Mouse (Mus musculus) heart, embryonic 12.5 days (tissue): ENCODE measurements around the gene Il12rb1. TPM values are rescaled to one million over a fixed set of nuclear protein-coding genes. Genes with fewer than 3 reads are reported as not detected.

Source experiments
- ATAC-seq: fragments of 200-750 bp; cut with Nextera tagmentation; 2 replicates; pipeline ENCODE4 v1.8.0; 2017; ENCODE audit warnings: moderate TSS enrichment, moderate library complexity; ENCODE audit not compliant: insufficient number of reproducible peaks, low FRiP score
- H3K27ac ChIP-seq: fragments of 300-500 bp; sonication (generic); 2 replicates; pipeline ENCODE4 v1.5.1; 2016; ENCODE audit warnings: mild to moderate bottlenecking, moderate library complexity; ENCODE audit not compliant: poor library complexity, severe bottlenecking
- H3K27me3 ChIP-seq: fragments of 300-500 bp; sonication (generic); replicated peaks from 2 replicates; pipeline ENCODE4 v1.6.1; 2016; ENCODE audit warnings: mild to moderate bottlenecking, moderate library complexity
- H3K36me3 ChIP-seq: fragments of 300-500 bp; sonication (generic); 2 replicates; pipeline ENCODE4 v1.6.1; 2016; ENCODE audit warnings: mild to moderate bottlenecking, moderate library complexity
- H3K4me1 ChIP-seq: fragments of 300-500 bp; sonication (generic); replicated peaks from 2 replicates; pipeline ENCODE4 v1.6.1; 2016; ENCODE audit warnings: mild to moderate bottlenecking
- H3K4me2 ChIP-seq: fragments of 300-500 bp; sonication (generic); 2 replicates; pipeline ENCODE4 v1.6.1; 2016; ENCODE audit warnings: mild to moderate bottlenecking, moderate library complexity
- H3K4me3 ChIP-seq: fragments of 300-500 bp; sonication (generic); 2 replicates; pipeline ENCODE4 v1.5.1; 2016; ENCODE audit warnings: mild to moderate bottlenecking
- H3K9ac ChIP-seq: fragments of 300-500 bp; sonication (generic); 2 replicates; pipeline ENCODE4 v1.6.1; 2016; ENCODE audit warnings: mild to moderate bottlenecking, moderate library complexity
- H3K9me3 ChIP-seq: fragments of 300-500 bp; sonication (generic); replicated peaks from 2 replicates; pipeline ENCODE4 v1.6.1; 2016; ENCODE audit warnings: mild to moderate bottlenecking, moderate library complexity
- WGBS: fragments of 180-500 bp; shearing (Covaris S2); methylation state at CpG from one replicate; pipeline ENCODE4 v1.1.7; 2016; 5-methylcytosine and 5-hydroxymethylcytosine counted together
- polyA plus RNA-seq: library from polyadenylated mRNA; unstranded; fragments of >200 nt; fragmentation: Nextera tagmentation; extraction: Ambion mirVana; gene quantifications from 2 replicates; pipeline ENCODE4 v1.2.1, GENCODE M21; 2016

The Il12rb1 gene
- polyA plus RNA-seq, 1 experiment from 2014 or later: not detected

GRCm38 (mm10) chr8:70773833-70774232, 34.4 kb upstream of the Il12rb1 start:
- Histone ChIP-seq H3K27ac (no peak overlapping the region), H3K27me3 (peaks cover 6% of the 10 kb centered on the region; the same call in 1 of the 2 replicates)

GRCm38 (mm10) chr8:70774740-70775139, 33.5 kb upstream of the Il12rb1 start:
- Histone ChIP-seq H3K27me3 (peaks cover 6% of the 10 kb centered on the region; the same call in 1 of the 2 replicates), H3K27ac (no peak overlapping the region), H3K36me3 (peaks cover 60% of the 10 kb centered on the region), H3K4me1 (peaks cover 41% of the 10 kb centered on the region), H3K4me3 (no peak overlapping the region), H3K9me3 (no peaks in the 10 kb centered on the region), H3K9ac (peak overlapping the region; percentile 52; the same call in 1 of the 2 replicates), H3K4me2 (no peak overlapping the region)
- 90% methylated on average over 18 of the region's 18 CpGs for WGBS
- ATAC-seq: no peak

More at GRCm38 (mm10) chr8:70773833-70774232, 34.4 kb upstream of the Il12rb1 start:
- no peak for ATAC-seq
- Histone ChIP-seq H3K9me3 (no peaks in the 10 kb centered on the region), H3K4me2 (no peak overlapping the region; the same call in 1 of the 2 replicates), H3K4me3 (0 out of 2 replicates have a peak overlapping the region, but pooled peaks have one; percentile 1), H3K36me3 (peaks cover 57% of the 10 kb centered on the region), H3K4me1 (peaks cover 41% of the 10 kb centered on the region), H3K9ac (peak overlapping the region; percentile 52)
- 52% methylated on average over 9 of the region's 9 CpGs for WGBS

- Histone ChIP-seq H3K9me3 (no peaks in the 10 kb centered on the region), H3K9ac (peak overlapping the region; percentile 93), H3K4me2 (peak overlapping the region; percentile 93), H3K27ac (no peak overlapping the region), H3K4me1 (peaks cover 41% of the 10 kb centered on the region), H3K4me3 (peak overlapping the region; percentile 80), H3K36me3 (peaks cover 60% of the 10 kb centered on the region), H3K27me3 (peaks cover 6% of the 10 kb centered on the region; the same call in 1 of the 2 replicates)
- ATAC-seq: no peak
- WGBS: 90% methylated on average over 5 of the region's 5 CpGs
Observed at GRCm38 (mm10) chr8:70775227-70775626, 33.0 kb upstream of the Il12rb1 start.

GRCm38 (mm10) chr8:70775851-70776495, 32.3 kb upstream of the Il12rb1 start:
- Histone ChIP-seq H3K4me1 (peaks cover 41% of the 10 kb centered on the region), H3K27ac (peak overlapping the region; percentile 44), H3K9ac (peak overlapping the region; percentile 93), H3K4me3 (peak overlapping the region; percentile 80), H3K36me3 (peaks cover 60% of the 10 kb centered on the region), H3K4me2 (peak overlapping the region; percentile 93), H3K27me3 (peaks cover 2% of the 10 kb centered on the region; the same call in 1 of the 2 replicates), H3K9me3 (no peaks in the 10 kb centered on the region)
- ATAC-seq: peak; percentile 3
- WGBS: 3% methylated on average over 34 of the region's 34 CpGs

DNA sequence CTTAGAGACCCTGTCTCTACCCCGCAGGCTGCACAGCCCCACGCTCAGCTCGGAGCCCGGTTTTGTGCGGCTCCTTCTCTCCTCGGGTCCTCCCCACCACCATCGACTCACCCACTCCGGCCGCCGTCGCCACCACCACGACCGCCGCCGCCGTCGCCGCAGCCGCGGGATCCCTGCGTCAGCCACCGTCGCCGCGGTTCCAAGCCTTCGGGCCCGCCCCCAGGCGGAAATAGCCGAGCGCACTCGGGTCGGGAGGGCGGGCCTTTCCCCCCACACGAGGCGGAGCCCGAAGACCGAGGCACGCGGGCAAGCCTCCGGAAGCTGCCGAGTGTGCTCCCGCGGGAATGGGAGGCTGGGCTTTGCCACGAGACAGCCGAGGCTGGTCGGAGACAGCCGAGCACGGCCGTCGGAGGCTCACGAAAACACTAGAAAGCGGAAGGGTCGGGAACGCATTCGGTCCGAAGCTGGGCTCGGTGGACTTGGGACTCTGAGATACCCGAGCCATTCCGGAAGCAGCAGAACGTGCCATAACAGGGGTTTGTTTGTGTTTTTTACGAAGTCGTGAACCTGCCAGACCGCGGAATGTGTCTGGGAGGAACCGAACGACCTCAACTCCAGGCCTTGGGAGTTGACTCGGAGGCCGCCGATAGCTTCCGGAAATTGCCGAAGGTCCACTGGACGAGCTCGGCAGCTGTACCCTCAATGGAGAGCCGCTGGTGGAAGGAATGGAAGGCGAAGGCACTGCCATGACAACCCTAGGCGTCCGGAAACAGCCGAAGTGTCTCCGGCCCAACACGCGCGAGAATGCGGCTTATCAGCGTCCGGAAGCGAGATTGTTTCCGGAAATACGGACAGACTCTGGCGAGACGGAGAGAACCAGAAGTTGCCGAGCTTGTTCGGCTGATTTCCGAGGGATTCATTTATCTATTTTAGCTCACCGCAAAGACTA, 31.5 kb upstream of the Il12rb1 start, which contains the start of gene Pik3r2:
Gene Pik3r2, minus strand, starts transcription at position 218 of the 949 bp plus-strand sequence.
- peaks cover 60% of the 10 kb centered on the region for H3K36me3 ChIP-seq

DNA sequence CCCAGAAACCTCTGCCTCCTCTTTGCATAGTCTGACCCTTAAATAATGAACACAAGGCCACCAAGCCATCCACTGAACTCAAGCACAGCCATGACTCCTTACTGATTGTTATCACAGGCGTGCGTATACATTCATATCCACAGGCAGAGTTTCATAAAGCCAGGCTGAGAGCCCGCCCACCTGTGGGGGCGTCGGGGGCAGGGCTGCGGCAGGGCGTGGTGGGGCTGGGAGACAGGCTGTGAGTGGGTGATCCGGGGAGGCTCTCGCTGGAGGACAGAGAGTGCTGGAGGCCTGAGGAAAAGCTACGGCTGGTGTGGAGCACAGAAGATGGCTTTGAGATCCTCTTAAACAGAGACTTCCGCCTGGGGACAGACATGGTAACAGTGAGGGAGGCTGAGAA, 28.2 kb upstream of the Il12rb1 start:
- Histone ChIP-seq H3K36me3 (peaks cover 60% of the 10 kb centered on the region), H3K27me3 (no peaks in the 10 kb centered on the region), H3K9me3 (no peaks in the 10 kb centered on the region), H3K4me2 (no peak overlapping the region), H3K9ac (no peak overlapping the region), H3K27ac (no peak overlapping the region), H3K4me1 (peaks cover 21% of the 10 kb centered on the region), H3K4me3 (no peak overlapping the region)
- ATAC-seq: no peak
- 80% methylated on average over 11 of the region's 11 CpGs for WGBS

More for the DNA sequence above, 31.5 kb upstream of the Il12rb1 start, which contains the start of gene Pik3r2:
- H3K9me3 ChIP-seq: no peaks in the 10 kb centered on the region
- H3K4me1 ChIP-seq: peaks cover 41% of the 10 kb centered on the region
- H3K27me3 ChIP-seq: no peaks in the 10 kb centered on the region
- WGBS: under 1% methylated on average over 94 of the region's 94 CpGs
- H3K4me2 ChIP-seq: peak within 1 kb of the TSS; percentile 93
- peak; percentile 91 for ATAC-seq
- peak within 1 kb of the TSS; percentile 93 for H3K9ac ChIP-seq
- H3K27ac ChIP-seq: peak within 1 kb of the TSS; percentile 96
- H3K4me3 ChIP-seq: peak within 1 kb of the TSS; percentile 80

GRCm38 (mm10) chr8:70786291-70787050, 21.8 kb upstream of the Il12rb1 start:
- H3K9ac ChIP-seq: no peak overlapping the region
- H3K9me3 ChIP-seq: no peaks in the 10 kb centered on the region
- no peaks in the 10 kb centered on the region for H3K27me3 ChIP-seq
- no peak overlapping the region for H3K27ac ChIP-seq
- peaks cover 63% of the 10 kb centered on the region for H3K36me3 ChIP-seq
- no peak overlapping the region for H3K4me3 ChIP-seq
- H3K4me1 ChIP-seq: peaks cover 36% of the 10 kb centered on the region
- 88% methylated on average over 25 of the region's 25 CpGs for whole genome bisulfite sequencing
- no peak for ATAC-seq
- no peak overlapping the region for H3K4me2 ChIP-seq

DNA sequence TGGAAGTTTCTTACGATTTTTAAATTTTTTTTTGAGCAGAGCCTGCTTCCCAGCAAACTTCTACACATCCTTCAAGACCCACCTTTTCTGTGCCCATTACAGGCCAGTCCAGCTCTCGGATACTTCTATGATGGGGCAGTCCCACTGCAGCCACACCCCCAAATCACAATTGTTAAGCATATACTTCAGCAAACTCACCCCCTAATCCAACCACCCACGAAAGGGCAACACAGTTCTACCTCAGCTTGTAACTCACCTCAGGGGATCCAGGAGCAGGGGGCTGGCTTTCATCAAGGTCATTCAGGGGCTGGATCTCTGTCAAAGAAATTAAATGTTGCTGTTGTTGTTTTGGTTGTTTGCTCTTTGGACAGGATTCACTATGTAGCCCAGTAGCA, 21.2 kb upstream of the Il12rb1 start:
- Histone ChIP-seq H3K4me1 (peaks cover 41% of the 10 kb centered on the region), H3K36me3 (peaks cover 57% of the 10 kb centered on the region), H3K9ac (no peak overlapping the region), H3K4me2 (peak overlapping the region; percentile 56), H3K27ac (no peak overlapping the region), H3K9me3 (no peaks in the 10 kb centered on the region), H3K27me3 (no peaks in the 10 kb centered on the region), H3K4me3 (no peak overlapping the region)
- no peak for ATAC-seq
- whole genome bisulfite sequencing: 82% methylated on average over 3 of the region's 3 CpGs

DNA sequence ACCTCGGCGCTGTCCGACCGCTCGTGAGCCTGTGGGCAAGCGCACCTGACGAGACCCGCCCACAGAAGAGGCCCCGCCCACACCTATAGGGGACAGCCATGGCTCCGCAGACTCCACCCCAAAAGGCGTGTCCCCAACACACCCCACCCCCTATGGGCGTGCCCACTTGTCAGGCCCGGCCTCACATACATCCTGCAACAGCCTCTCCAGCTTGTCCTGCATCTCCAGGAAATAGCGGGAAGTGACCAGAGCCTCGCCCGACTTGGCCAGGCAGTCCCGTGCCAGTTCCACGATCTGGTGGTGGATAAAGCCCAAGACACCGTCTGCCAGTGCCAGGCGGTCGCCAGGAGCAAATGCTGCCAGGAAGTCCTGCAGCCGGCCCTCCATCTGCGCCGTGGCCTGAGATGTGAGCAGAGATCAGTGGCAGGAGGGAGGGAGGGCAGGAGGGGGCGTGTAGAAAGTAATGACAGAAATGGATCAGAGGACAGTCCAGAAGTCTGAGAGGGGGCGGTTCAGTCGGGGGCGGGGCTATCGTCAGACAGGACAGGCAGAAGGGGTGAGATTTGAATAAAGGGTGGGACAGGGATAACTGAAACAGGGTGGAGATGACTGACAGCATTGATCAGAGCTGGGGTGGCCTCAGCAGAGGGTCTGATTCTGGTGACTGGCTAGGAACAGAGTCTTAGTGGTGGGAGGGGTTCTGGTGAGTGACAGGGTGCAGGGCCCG, 20.1 kb upstream of the Il12rb1 start:
- no peaks in the 10 kb centered on the region for H3K27me3 ChIP-seq
- ATAC-seq: peak; percentile 43
- H3K9ac ChIP-seq: peak overlapping the region; percentile 19
- H3K36me3 ChIP-seq: peaks cover 48% of the 10 kb centered on the region
- peak overlapping the region; percentile 14 for H3K4me3 ChIP-seq
- WGBS: 13% methylated on average over 30 of the region's 30 CpGs
- no peaks in the 10 kb centered on the region for H3K9me3 ChIP-seq
- H3K4me1 ChIP-seq: peaks cover 50% of the 10 kb centered on the region
- H3K27ac ChIP-seq: no peak overlapping the region
- H3K4me2 ChIP-seq: peak overlapping the region; percentile 56

- 69% methylated on average over 10 of the region's 10 CpGs for WGBS
- Histone ChIP-seq H3K4me2 (peak overlapping the region; percentile 24; the same call in 1 of the 2 replicates), H3K4me3 (no peak overlapping the region), H3K9me3 (no peaks in the 10 kb centered on the region), H3K27me3 (peaks cover 9% of the 10 kb centered on the region), H3K4me1 (peaks cover 51% of the 10 kb centered on the region), H3K9ac (0 out of 2 replicates have a peak overlapping the region, but pooled peaks have one; percentile 19), H3K27ac (no peak overlapping the region; the same call in 1 of the 2 replicates), H3K36me3 (peaks cover 39% of the 10 kb centered on the region)
- no peak for ATAC-seq
Observed at GRCm38 (mm10) chr8:70789046-70789445, 19.2 kb upstream of the Il12rb1 start.
